ENCODE assay signal across 8 mouse cellular contexts in the genomic region with DNA sequence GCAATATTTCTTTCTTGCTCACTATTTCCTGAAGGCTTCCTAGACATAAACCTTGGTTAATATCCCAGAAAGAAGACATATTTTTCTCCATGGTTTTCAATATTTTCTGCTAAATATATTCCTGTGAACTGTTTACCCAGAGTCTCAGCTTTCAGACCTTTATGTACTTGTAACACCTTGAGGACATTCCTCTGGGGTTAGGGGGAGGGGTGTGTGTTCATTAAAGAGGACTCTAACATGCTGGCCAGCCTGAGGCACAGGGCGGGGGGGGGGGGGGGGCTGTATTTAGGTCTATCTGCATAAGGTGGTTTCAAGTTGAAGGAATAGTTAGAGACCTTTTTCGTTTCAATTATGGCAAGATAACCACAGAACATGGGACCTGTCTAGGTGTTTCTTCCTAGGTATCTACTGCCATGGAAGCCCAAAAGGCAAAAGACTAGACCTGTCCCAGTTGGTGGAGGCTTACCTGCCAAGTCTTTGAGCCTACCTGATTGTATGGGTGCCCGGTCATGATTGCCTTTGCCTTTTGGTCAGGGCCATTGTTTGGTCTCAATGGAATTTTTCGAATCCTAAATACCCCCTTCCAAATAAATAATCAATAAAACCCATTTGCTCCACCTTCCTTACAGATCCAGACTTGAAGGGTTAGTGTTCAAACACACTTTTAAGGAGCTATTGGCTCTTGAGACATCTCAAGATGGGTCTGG. TPM values are rescaled to one million over a fixed set of nuclear protein-coding genes. Genes with fewer than 3 reads are reported as not detected.
DNase-seq lines count a peak whose midpoint lies in the region; ATAC-seq lines count a peak whose summit lies in the region.

No protein-coding gene starts in this region.

- no peak overlapping the region for H3K4me3 ChIP-seq in kidney, embryonic 16.5 days (ENCODE audit: low read length)
- no peak overlapping the region; the same call in 1 of the 2 replicates for H3K4me3 ChIP-seq in embryonic facial prominence, embryonic 12.5 days
- peak overlapping the region; percentile 32 for H3K4me3 ChIP-seq in hindbrain, embryonic 15.5 days
- H3K4me3 ChIP-seq in midbrain, embryonic 15.5 days, result peak overlapping the region; percentile 36; the same call in 1 of the 2 replicates

- DNase-seq in kidney, adult 11 months, result no peak
- DNase-seq in B cell, adult 2 months, result no peak
- no peak for DNase-seq in kidney, postnatal 25 days
- no peak for DNase-seq in right cerebral cortex, postnatal 10 days (ENCODE audit: low spot score in 2 of 2)

- ATAC-seq in kidney, embryonic 16.5 days (ENCODE audit: low FRiP score, low TSS enrichment), result no peak
- no peak for ATAC-seq in embryonic facial prominence, embryonic 12.5 days (ENCODE audit: insufficient number of reproducible peaks, insufficient read depth, low FRiP score, low TSS enrichment)
- no peak for ATAC-seq in hindbrain, embryonic 15.5 days (ENCODE audit: low FRiP score, low read depth)
- ATAC-seq in midbrain, embryonic 15.5 days (replicated peaks), result no peak

- peaks cover 91% of the 10 kb centered on the region for H3K4me1 ChIP-seq in kidney, embryonic 16.5 days (ENCODE audit: insufficient read depth, low read length)
- peaks cover 89% of the 10 kb centered on the region for H3K4me1 ChIP-seq in embryonic facial prominence, embryonic 12.5 days
- H3K4me1 ChIP-seq in hindbrain, embryonic 15.5 days (replicated peaks), result peaks cover 86% of the 10 kb centered on the region
- peaks cover 87% of the 10 kb centered on the region for H3K4me1 ChIP-seq in midbrain, embryonic 15.5 days

- no peaks in the 10 kb centered on the region for H3K36me3 ChIP-seq in kidney, embryonic 16.5 days (ENCODE audit: insufficient read depth, low read length)
- H3K36me3 ChIP-seq in embryonic facial prominence, embryonic 12.5 days, result no peaks in the 10 kb centered on the region
- H3K36me3 ChIP-seq in hindbrain, embryonic 15.5 days, result no peaks in the 10 kb centered on the region
- H3K36me3 ChIP-seq in midbrain, embryonic 15.5 days (replicated peaks), result no peaks in the 10 kb centered on the region

- peak overlapping the region; percentile 72 for H3K4me2 ChIP-seq in kidney, embryonic 16.5 days (replicated peaks; ENCODE audit: low read depth, low read length)
- H3K4me2 ChIP-seq in embryonic facial prominence, embryonic 12.5 days (replicated peaks), result peak overlapping the region; percentile 54
- H3K4me2 ChIP-seq in hindbrain, embryonic 15.5 days, result peak overlapping the region; percentile 70
- peak overlapping the region; percentile 70 for H3K4me2 ChIP-seq in midbrain, embryonic 15.5 days

- peak overlapping the region; percentile 2; the same call in 1 of the 2 replicates for H3K9ac ChIP-seq in kidney, embryonic 16.5 days (replicated peaks; ENCODE audit: low read length)
- H3K9ac ChIP-seq in embryonic facial prominence, embryonic 12.5 days, result no peak overlapping the region
- H3K9ac ChIP-seq in hindbrain, embryonic 15.5 days, result peak overlapping the region; percentile 42
- H3K9ac ChIP-seq in midbrain, embryonic 15.5 days, result peak overlapping the region; percentile 49

- H3K27ac ChIP-seq in kidney, embryonic 16.5 days (ENCODE audit: low read length), result peak overlapping the region; percentile 99
- H3K27ac ChIP-seq in embryonic facial prominence, embryonic 12.5 days, result peak overlapping the region; percentile 99
- H3K27ac ChIP-seq in hindbrain, embryonic 15.5 days (replicated peaks), result peak overlapping the region; percentile 98
- H3K27ac ChIP-seq in midbrain, embryonic 15.5 days, result peak overlapping the region; percentile 99

- H3K9me3 ChIP-seq in kidney, embryonic 16.5 days (ENCODE audit: low read length), result no peaks in the 10 kb centered on the region
- H3K9me3 ChIP-seq in embryonic facial prominence, embryonic 12.5 days, result no peaks in the 10 kb centered on the region
- no peaks in the 10 kb centered on the region for H3K9me3 ChIP-seq in hindbrain, embryonic 15.5 days
- H3K9me3 ChIP-seq in midbrain, embryonic 15.5 days, result no peaks in the 10 kb centered on the region

- H3K27me3 ChIP-seq in kidney, embryonic 16.5 days (ENCODE audit: insufficient read depth, low read length), result no peaks in the 10 kb centered on the region
- H3K27me3 ChIP-seq in embryonic facial prominence, embryonic 12.5 days, result no peaks in the 10 kb centered on the region
- H3K27me3 ChIP-seq in hindbrain, embryonic 15.5 days, result no peaks in the 10 kb centered on the region
- H3K27me3 ChIP-seq in midbrain, embryonic 15.5 days (replicated peaks), result no peaks in the 10 kb centered on the region

- WGBS in kidney, embryonic 16.5 days, result 27% methylated on average over 4 of the region's 4 CpGs
- 36% methylated on average over 4 of the region's 4 CpGs for WGBS in embryonic facial prominence, embryonic 12.5 days
- 40% methylated on average over 4 of the region's 4 CpGs for WGBS in hindbrain, embryonic 15.5 days
- WGBS in midbrain, embryonic 15.5 days, result 28% methylated on average over 4 of the region's 4 CpGs

RNA-seq across cellular contexts. Expression of a gene that starts 11.3 kb away (rescaled TPM):
- 30.3 and 30.4 TPM in 2 replicates for polyA plus RNA-seq in kidney, embryonic 16.5 days (2015; fragmentation: Nextera tagmentation; extraction: Ambion mirVana)
- polyA plus RNA-seq in embryonic facial prominence, embryonic 12.5 days (2016; fragmentation: Nextera tagmentation; extraction: Ambion mirVana), result 53.9 and 59.2 TPM in 2 replicates
- polyA plus RNA-seq in hindbrain, embryonic 15.5 days (2015; fragmentation: Nextera tagmentation; extraction: Ambion mirVana), result 72.9 and 87.3 TPM in 2 replicates
- 94.3 and 98.5 TPM in 2 replicates for polyA plus RNA-seq in midbrain, embryonic 15.5 days (2015; fragmentation: Nextera tagmentation; extraction: Ambion mirVana)

RNA-seq across cellular contexts. Expression of a gene that starts 51.0 kb away (rescaled TPM):
- polyA plus RNA-seq in kidney, embryonic 16.5 days (2015; fragmentation: Nextera tagmentation; extraction: Ambion mirVana), result 24.0 and 24.9 TPM in 2 replicates
- polyA plus RNA-seq in embryonic facial prominence, embryonic 12.5 days (2016; fragmentation: Nextera tagmentation; extraction: Ambion mirVana), result 29.2 and 31.9 TPM in 2 replicates
- polyA plus RNA-seq in hindbrain, embryonic 15.5 days (2015; fragmentation: Nextera tagmentation; extraction: Ambion mirVana), result 45.1 and 46.1 TPM in 2 replicates
- 55.0 and 56.0 TPM in 2 replicates for polyA plus RNA-seq in midbrain, embryonic 15.5 days (2015; fragmentation: Nextera tagmentation; extraction: Ambion mirVana)

Comparison
In these comparisons a context has a peak if more than half of its experiments do, and no peak if none do; other contexts are left out.
1. H3K4me3 ChIP-seq: peak in hindbrain, embryonic 15.5 days (single experiment) and midbrain, embryonic 15.5 days (single experiment); none in kidney, embryonic 16.5 days (single experiment) and embryonic facial prominence, embryonic 12.5 days (single experiment).
2. Peak in every context shown above with its lines, with median percentiles within 50 percentile points of each other: H3K27ac ChIP-seq and H3K4me2 ChIP-seq.